Mouse (Mus musculus) neural tube, embryonic 12.5 days (tissue): Measurements from ENCODE around the gene Mrvi1. TPM values are rescaled to one million over a fixed set of nuclear protein-coding genes. Genes with fewer than 3 reads are reported as not detected.
"Not testable (repeated sequence)": the region's sequence is repeated elsewhere in the genome, so short reads cannot be mapped to it uniquely, and the experiment has no call there.

Source experiments
- ATAC-seq: fragments of 200-750 bp; cut with Nextera tagmentation; 2 replicates; pipeline ENCODE4 v1.8.0; 2017; ENCODE audit warnings: low read depth, mild to moderate bottlenecking, moderate TSS enrichment, moderate library complexity; ENCODE audit not compliant: low FRiP score
- H3K27ac ChIP-seq: fragments of 300-500 bp; sonication (generic); 2 replicates; pipeline ENCODE4 v1.5.1; 2016
- H3K27me3 ChIP-seq: fragments of 300-500 bp; sonication (generic); replicated peaks from 2 replicates; pipeline ENCODE4 v1.6.1; 2016; ENCODE audit warnings: mild to moderate bottlenecking
- H3K36me3 ChIP-seq: fragments of 300-500 bp; sonication (generic); 2 replicates; pipeline ENCODE4 v1.6.1; 2016; ENCODE audit warnings: mild to moderate bottlenecking
- H3K4me1 ChIP-seq: fragments of 300-500 bp; sonication (generic); 2 replicates; pipeline ENCODE4 v1.6.1; 2016
- H3K4me2 ChIP-seq: fragments of 300-500 bp; sonication (generic); replicated peaks from 2 replicates; pipeline ENCODE4 v1.6.1; 2016; ENCODE audit warnings: mild to moderate bottlenecking
- H3K4me3 ChIP-seq: fragments of 300-500 bp; sonication (generic); 2 replicates; pipeline ENCODE4 v1.5.1; 2016
- H3K9ac ChIP-seq: fragments of 300-500 bp; sonication (generic); 2 replicates; pipeline ENCODE4 v1.6.1; 2016; ENCODE audit warnings: mild to moderate bottlenecking
- H3K9me3 ChIP-seq: fragments of 300-500 bp; sonication (generic); 2 replicates; pipeline ENCODE4 v1.6.1; 2016; ENCODE audit warnings: mild to moderate bottlenecking
- WGBS: fragments of 180-500 bp; shearing (Covaris S2); methylation state at CpG from one replicate; pipeline ENCODE4 v1.1.7; 2016; 5-methylcytosine and 5-hydroxymethylcytosine counted together
- polyA plus RNA-seq: library from polyadenylated mRNA; unstranded; fragments of >200 nt; fragmentation: Nextera tagmentation; extraction: Ambion mirVana; gene quantifications from 2 replicates; pipeline ENCODE4 v1.2.1, GENCODE M21; 2016

The Mrvi1 gene
- polyA plus RNA-seq, 1 experiment from 2014 or later, result 3.1 TPM

DNA sequence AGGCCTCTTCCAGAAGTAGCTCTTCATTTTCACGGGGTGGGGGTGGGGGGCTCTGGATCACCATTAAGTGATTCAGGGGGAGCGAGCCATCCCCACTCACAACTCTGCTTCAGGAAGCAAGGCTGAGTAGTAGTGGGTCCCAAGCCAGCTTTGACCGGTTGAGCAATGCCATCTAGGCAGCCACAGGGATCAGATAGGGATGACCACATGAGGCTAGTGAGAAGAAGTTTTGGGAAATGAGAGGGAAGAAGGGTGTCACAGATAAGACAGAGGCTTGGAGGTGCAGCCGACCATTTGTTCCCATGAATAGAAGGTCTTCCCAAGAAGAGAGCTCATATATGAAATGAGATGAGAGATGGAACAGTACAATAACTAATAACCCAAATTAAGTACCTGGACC, 55.7 kb downstream of the Mrvi1 start:
- Histone ChIP-seq H3K36me3 (no peaks in the 10 kb centered on the region), H3K4me2 (no peak overlapping the region), H3K9ac (no peak overlapping the region), H3K27ac (no peak overlapping the region), H3K4me1 (no peaks in the 10 kb centered on the region), H3K4me3 (no peak overlapping the region), H3K27me3 (no peaks in the 10 kb centered on the region), H3K9me3 (no peaks in the 10 kb centered on the region)
- WGBS, result 81% methylated on average over 4 of the region's 4 CpGs
- no peak for ATAC-seq

DNA sequence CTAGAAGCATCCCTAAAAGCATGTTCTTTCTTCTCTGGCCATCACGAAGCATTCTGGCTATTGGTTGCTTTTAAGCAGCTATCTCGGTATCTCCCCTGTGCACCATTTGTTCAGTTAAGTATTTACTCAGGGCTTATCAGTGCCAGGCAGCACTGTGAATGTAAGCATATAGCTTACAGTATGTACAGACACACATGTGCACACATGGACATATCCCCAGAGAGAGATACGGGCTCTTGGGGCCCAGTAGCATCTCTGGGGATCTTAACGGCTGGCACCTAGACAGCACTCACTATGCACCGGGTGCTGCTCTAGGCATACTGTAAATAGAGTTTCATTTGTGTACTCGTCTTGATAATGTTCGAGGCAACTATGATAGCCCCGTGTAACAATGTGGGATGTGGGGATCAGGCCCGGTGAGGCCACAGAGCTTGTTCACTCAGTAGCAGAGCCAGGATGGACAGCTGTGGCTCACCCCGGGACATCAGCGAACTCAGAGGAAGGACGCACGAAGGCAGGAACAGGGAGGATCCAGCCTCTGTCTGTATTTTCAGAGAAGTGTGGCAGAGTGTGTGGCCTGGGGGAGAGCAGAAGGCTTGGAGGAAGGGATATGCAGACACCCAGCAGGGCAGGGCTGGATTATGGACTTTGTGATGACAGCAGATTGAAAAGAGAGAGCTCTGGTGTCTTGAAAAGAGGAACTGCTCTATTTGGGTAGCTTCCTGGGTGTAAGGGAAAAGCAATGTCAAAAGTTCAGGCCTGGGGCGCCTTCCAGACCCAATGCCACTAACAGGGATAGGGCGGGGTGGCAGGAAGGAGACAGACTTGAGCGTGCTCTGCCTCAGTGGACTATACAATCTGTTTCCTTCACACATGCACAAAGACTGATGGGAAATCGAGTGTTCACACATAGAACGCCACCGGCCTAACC, 61.7 kb downstream of the Mrvi1 start:
- Histone ChIP-seq H3K4me1 (no peaks in the 10 kb centered on the region), H3K36me3 (no peaks in the 10 kb centered on the region), H3K9ac (no peak overlapping the region), H3K4me2 (no peak overlapping the region), H3K9me3 (no peaks in the 10 kb centered on the region), H3K4me3 (no peak overlapping the region), H3K27ac (no peak overlapping the region), H3K27me3 (no peaks in the 10 kb centered on the region)
- no peak for ATAC-seq
- WGBS, result 81% methylated on average over 19 of the region's 19 CpGs

GRCm38 (mm10) chr7:110919721-110920120, 62.5 kb downstream of the Mrvi1 start:
- 45% methylated on average over 3 of the region's 3 CpGs for WGBS
- no peak overlapping the region for H3K27ac ChIP-seq

DNA sequence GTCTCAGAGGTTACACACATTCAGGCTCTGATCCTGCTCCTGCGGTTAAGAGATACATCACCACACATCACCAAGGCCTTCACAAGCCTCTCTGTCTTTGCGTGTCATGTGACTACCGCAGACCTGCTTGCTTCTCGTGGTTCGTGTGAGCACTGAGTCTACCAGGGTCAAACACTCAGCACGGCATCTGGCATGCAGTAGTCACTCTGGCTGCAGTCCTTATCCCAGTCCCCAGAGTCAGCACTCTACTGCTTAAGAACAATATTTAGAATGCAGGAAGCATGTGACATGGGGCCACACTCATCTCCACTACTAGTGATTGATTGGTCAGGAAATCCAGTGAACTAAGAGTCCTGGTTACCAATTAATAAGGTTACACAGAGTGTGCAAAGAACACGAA, 66.3 kb downstream of the Mrvi1 start:
- H3K4me3 ChIP-seq, result no peak overlapping the region
- no peak overlapping the region for H3K27ac ChIP-seq
- H3K9ac ChIP-seq, result no peak overlapping the region
- no peaks in the 10 kb centered on the region for H3K9me3 ChIP-seq
- no peaks in the 10 kb centered on the region for H3K27me3 ChIP-seq
- H3K36me3 ChIP-seq, result no peaks in the 10 kb centered on the region
- no peaks in the 10 kb centered on the region for H3K4me1 ChIP-seq
- 77% methylated on average over 7 of the region's 7 CpGs for WGBS
- no peak for ATAC-seq
- H3K4me2 ChIP-seq, result no peak overlapping the region

More at GRCm38 (mm10) chr7:110919721-110920120, 62.5 kb downstream of the Mrvi1 start:
- H3K4me3 ChIP-seq, result no peak overlapping the region
- no peaks in the 10 kb centered on the region for H3K9me3 ChIP-seq
- no peak overlapping the region for H3K9ac ChIP-seq
- ATAC-seq, result no peak
- H3K4me2 ChIP-seq, result no peak overlapping the region
- no peaks in the 10 kb centered on the region for H3K36me3 ChIP-seq
- H3K4me1 ChIP-seq, result no peaks in the 10 kb centered on the region
- no peaks in the 10 kb centered on the region for H3K27me3 ChIP-seq

GRCm38 (mm10) chr7:110914531-110914930, 67.7 kb downstream of the Mrvi1 start:
- H3K27ac ChIP-seq, result no peak overlapping the region
- no peak overlapping the region for H3K4me3 ChIP-seq
- 83% methylated on average over 3 of the region's 3 CpGs for WGBS
- no peaks in the 10 kb centered on the region for H3K36me3 ChIP-seq
- H3K4me2 ChIP-seq, result no peak overlapping the region
- no peak overlapping the region for H3K9ac ChIP-seq
- ATAC-seq, result no peak
- no peaks in the 10 kb centered on the region for H3K9me3 ChIP-seq
- H3K27me3 ChIP-seq, result no peaks in the 10 kb centered on the region
- H3K4me1 ChIP-seq, result no peaks in the 10 kb centered on the region

GRCm38 (mm10) chr7:110913754-110914153, 68.5 kb downstream of the Mrvi1 start:
- no peak for ATAC-seq
- Histone ChIP-seq H3K9ac (no peak overlapping the region), H3K36me3 (no peaks in the 10 kb centered on the region), H3K9me3 (no peaks in the 10 kb centered on the region), H3K27me3 (no peaks in the 10 kb centered on the region), H3K27ac (no peak overlapping the region), H3K4me1 (no peaks in the 10 kb centered on the region), H3K4me3 (no peak overlapping the region), H3K4me2 (no peak overlapping the region)
- WGBS, result 94% methylated on average over 4 of the region's 4 CpGs

DNA sequence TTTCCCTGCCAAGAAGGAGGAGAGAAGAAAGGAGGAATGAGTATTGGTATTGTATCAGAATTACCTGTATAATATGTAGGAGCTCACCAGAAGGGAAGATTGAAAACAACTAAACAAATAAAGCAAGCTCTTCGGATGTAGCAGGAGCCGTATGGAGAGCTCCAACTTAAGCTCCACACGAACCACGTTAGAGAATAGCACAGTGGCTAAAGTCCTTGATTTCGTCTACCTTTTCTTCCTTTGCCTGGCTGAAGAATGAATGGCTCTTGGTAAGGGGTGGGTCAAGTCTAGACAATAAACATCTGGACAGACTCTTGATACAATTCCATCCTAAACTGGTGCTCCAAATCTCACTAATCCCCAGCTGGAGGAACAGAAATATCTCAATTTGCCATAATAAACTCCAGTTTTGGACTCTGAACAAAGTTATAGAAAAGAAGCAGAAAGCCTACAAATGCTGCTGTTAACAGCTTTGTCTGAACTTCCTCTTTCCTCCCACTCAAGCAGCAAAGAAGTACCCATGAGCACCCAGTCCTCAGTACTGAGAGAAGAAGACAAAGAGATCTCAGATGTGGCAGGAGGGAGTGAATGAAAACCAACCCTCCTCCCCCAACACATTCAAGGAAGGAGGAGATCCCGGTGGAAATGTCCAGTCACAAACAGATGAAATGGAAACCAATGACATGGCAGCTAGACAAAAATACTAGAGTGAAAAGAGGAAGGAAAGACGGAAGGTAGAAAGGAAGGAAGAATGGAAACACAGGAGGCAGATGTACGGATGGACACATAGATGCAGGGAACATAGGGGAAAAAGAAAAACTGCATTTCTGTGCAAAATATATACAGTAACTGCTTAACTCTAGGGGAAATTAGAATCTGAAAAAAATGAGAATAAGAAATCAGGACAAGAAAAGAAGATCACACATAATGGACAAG, 73.8 kb downstream of the Mrvi1 start:
- 84% methylated on average over 8 of the region's 8 CpGs for WGBS
- H3K4me3 ChIP-seq, result no peak overlapping the region
- H3K27ac ChIP-seq, result no peak overlapping the region
- H3K4me1 ChIP-seq, result no peaks in the 10 kb centered on the region
- H3K27me3 ChIP-seq, result no peaks in the 10 kb centered on the region
- no peaks in the 10 kb centered on the region for H3K36me3 ChIP-seq
- no peak for ATAC-seq
- no peak overlapping the region for H3K9ac ChIP-seq
- no peak overlapping the region for H3K4me2 ChIP-seq
- H3K9me3 ChIP-seq, result no peaks in the 10 kb centered on the region

- H3K4me3 ChIP-seq, result no peak overlapping the region
- H3K9me3 ChIP-seq, result no peaks in the 10 kb centered on the region
- no peak overlapping the region for H3K4me2 ChIP-seq
- H3K27me3 ChIP-seq, result no peaks in the 10 kb centered on the region
- ATAC-seq, result no peak
- H3K27ac ChIP-seq, result no peak overlapping the region
- 86% methylated on average over 2 of the region's 2 CpGs for WGBS
- H3K4me1 ChIP-seq, result no peaks in the 10 kb centered on the region
- no peaks in the 10 kb centered on the region for H3K36me3 ChIP-seq
- H3K9ac ChIP-seq, result no peak overlapping the region
Measured at GRCm38 (mm10) chr7:110906566-110906965, 75.7 kb downstream of the Mrvi1 start.

DNA sequence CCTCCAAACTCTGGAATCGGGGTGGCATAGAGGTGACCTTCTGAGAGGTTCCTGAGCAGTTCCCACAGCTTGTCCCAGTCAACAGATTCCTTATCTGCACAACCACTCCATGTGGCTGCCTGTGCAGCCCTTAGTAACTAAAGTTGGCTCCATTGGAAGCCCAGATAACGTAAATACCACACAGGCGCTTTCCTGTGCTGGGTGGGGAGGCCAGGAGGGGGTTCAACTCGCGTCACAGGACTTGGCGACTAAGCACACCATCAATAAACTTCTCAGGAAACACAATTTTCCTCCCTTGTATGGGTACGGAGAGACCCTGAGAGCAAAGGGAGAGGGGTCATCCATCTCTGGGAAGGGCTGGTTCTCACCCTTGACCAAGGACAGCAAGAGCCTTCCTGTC, 79.0 kb downstream of the Mrvi1 start:
- 72% methylated on average over 7 of the region's 7 CpGs for WGBS
- H3K27me3 ChIP-seq, result no peaks in the 10 kb centered on the region

DNA sequence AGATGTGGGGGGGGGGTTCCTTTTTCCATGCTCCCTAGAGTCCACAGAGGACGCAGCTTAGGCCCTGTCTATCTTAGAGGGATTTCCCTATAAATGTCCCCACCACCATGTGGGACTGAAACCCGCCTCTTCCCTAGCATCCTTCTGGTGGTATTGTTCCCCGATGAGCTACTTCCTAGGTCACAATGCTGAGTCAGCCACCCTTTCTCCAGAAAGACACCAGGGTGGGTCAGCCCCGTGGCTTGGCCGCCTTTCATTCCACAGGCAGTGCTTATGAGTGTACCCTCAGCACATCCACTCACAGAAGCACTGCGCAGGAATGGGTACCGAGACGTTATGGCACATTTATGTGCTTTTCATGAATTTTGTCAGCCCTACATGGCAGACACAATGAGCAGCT, 85.1 kb downstream of the Mrvi1 start:
- no peak overlapping the region for H3K27ac ChIP-seq
- H3K4me3 ChIP-seq, result no peak overlapping the region
- no peaks in the 10 kb centered on the region for H3K4me1 ChIP-seq
- H3K27me3 ChIP-seq, result no peaks in the 10 kb centered on the region
- no peak for ATAC-seq
- WGBS, result 86% methylated on average over 8 of the region's 8 CpGs
- H3K36me3 ChIP-seq, result no peaks in the 10 kb centered on the region
- no peaks in the 10 kb centered on the region for H3K9me3 ChIP-seq
- no peak overlapping the region for H3K4me2 ChIP-seq
- no peak overlapping the region for H3K9ac ChIP-seq

More for the DNA sequence above, 79.0 kb downstream of the Mrvi1 start:
- no peak overlapping the region for H3K9ac ChIP-seq
- no peak overlapping the region for H3K27ac ChIP-seq
- no peak overlapping the region for H3K4me3 ChIP-seq
- no peaks in the 10 kb centered on the region for H3K36me3 ChIP-seq
- H3K4me1 ChIP-seq, result no peaks in the 10 kb centered on the region
- no peaks in the 10 kb centered on the region for H3K9me3 ChIP-seq
- H3K4me2 ChIP-seq, result no peak overlapping the region
- ATAC-seq, result no peak

- Histone ChIP-seq H3K4me2 (no peak overlapping the region), H3K27me3 (no peaks in the 10 kb centered on the region), H3K9me3 (no peaks in the 10 kb centered on the region), H3K4me3 (no peak overlapping the region), H3K27ac (no peak overlapping the region), H3K36me3 (no peaks in the 10 kb centered on the region), H3K9ac (no peak overlapping the region), H3K4me1 (no peaks in the 10 kb centered on the region)
- WGBS, result 91% methylated on average over 7 of the region's 7 CpGs
- no peak for ATAC-seq
Measured at GRCm38 (mm10) chr7:110896453-110896852, 85.8 kb downstream of the Mrvi1 start.

DNA sequence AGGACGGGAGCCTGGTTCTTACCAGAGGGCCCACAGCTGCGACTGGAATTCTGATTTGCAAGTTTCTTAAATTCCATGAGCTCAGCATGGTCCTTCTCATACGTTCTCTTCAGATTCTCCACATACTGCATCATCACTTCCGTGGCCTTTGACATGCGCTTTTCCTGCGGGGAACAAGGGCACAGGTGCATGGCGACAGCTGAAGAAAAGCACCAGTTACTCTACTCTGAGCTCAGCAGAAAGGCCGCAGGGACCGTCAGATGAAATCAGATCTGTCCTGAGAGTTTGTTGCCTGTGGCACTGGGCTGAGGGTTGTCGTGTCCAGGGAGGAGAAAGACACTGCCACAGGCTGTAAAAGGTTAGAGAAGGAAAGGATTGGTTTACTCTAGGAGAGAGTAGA, 86.5 kb downstream of the Mrvi1 start:
- not testable (repeated sequence) for H3K36me3 ChIP-seq, H3K4me2 ChIP-seq, H3K9ac ChIP-seq, ATAC-seq, H3K9me3 ChIP-seq, H3K27ac ChIP-seq, H3K4me1 ChIP-seq, H3K27me3 ChIP-seq, H3K4me3 ChIP-seq
- WGBS, result 78% methylated on average over 10 of the region's 10 CpGs
